Mouse (Mus musculus): ENCODE measurements around the gene Akip1. TPM values are rescaled to one million over a fixed set of nuclear protein-coding genes. Genes with fewer than 3 reads are reported as not detected.

Akip1 gene
- total RNA-seq, 2 experiments from 2014 or later: 10.3 to 17.8 TPM

DNA sequence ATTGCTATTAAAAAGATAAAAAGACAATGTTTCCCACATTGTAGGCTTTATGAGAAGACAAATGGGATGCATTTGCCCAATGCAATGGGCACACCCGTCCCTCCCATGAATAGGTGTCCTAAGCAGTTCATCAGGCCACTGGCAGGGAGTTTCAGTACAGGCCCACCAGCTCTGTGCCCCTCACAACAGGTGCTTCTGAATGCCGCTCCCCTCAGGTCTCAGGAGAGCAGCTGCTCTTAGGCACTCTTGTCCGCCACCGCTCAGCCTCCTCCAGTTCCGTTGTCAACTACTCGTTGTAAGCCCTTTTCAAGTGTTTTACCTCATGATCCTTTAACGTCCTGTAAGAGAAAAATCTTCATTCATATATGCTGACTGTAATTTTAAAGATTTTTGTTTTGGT, 8.7 kb downstream of the Akip1 start:
- H3K27ac ChIP-seq: no peak overlapping the region
- no peak for DNase-seq
- intact Hi-C loops (cut with DNase I): no loop called here
- H3K4me3 ChIP-seq: no peak overlapping the region
- no peak for TF ChIP-seq CTCF (IDR thresholded peaks at IDR 0.05)

DNA sequence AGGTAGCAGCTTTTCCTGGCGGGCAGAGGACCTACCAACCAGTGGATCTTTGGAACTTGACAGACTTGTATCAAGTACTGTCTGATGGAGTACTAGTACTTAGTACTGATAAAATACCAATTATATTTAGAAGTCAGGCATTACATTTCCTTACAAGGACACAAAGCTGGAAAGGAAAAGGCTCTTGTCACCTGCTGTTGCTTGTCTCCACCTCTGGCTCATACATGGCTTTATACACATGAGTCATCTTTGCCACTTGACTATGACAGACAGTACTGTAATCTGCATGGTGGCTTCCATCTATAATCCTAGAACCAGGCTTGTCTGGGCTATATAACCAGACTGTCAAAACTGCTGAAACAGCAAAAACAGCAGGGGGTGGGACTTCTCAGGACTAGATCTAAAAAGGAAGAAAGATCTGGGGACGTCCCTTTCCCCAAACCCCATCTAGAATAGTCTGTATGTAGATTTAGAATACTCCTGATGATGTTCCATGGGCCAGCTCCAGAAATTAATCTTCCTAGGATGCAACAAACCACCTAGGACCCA, 10.0 kb downstream of the Akip1 start:
- intact Hi-C loops (cut with DNase I): no loop called here
- H3K4me3 ChIP-seq: no peak overlapping the region

DNA sequence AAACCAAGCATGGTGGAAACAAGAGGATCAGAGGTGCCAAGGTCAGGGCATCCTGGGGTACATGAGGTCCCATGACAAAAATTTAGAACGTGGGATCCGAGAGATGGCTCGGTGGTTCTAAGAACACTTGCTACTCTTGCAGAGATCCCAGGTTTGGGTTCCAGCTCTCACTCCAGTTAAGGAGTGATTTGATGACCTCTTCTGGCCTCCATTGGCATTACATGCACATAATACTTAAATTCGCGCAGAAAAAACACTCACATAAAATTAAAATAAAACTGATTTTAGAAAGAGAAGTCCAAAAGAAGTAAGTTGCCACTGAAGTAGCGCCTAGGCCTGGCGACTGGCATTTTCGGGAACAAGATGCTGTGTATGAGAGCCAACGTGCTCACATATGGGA, 15.8 kb downstream of the Akip1 start:
- Histone ChIP-seq H3K4me3 (no peak overlapping the region), H3K27ac (no peak overlapping the region)
- no peak for DNase-seq
- intact Hi-C loops (cut with DNase I): loop anchor here (1.0 kb wide), 1 partner anchor 191 kb away; no protein-coding TSS in a partner anchor
- peak; percentile 68 for TF ChIP-seq CTCF (IDR thresholded peaks at IDR 0.05)

More for the DNA sequence above, 10.0 kb downstream of the Akip1 start:
- DNase-seq: no peak
- TF ChIP-seq CTCF (IDR thresholded peaks at IDR 0.05): no peak
- no peak overlapping the region for H3K27ac ChIP-seq

DNA sequence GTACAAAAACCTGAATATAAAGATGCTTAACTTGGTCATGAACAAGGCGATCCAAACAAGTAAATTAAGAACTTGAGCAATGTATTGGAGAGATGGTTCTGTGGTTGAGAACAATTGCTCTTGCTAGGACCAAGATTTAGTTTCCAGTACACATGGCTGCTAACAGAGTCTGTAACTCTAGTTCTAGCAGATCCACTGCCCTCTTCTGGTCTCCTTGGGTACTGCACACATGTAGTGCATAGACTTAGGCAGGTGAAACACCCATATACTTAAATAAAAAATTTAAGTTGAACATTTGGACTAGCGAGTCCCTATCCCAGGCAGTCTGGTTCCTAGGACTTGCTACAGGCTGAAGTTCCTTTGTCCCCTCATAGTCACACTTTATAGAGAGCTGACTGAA, 19.1 kb downstream of the Akip1 start:
- Histone ChIP-seq H3K4me3 (no peak overlapping the region), H3K27ac (no peak overlapping the region)
- intact Hi-C loops (cut with DNase I): no loop called here
- TF ChIP-seq CTCF (IDR thresholded peaks at IDR 0.05): no peak
- no peak for DNase-seq

DNA sequence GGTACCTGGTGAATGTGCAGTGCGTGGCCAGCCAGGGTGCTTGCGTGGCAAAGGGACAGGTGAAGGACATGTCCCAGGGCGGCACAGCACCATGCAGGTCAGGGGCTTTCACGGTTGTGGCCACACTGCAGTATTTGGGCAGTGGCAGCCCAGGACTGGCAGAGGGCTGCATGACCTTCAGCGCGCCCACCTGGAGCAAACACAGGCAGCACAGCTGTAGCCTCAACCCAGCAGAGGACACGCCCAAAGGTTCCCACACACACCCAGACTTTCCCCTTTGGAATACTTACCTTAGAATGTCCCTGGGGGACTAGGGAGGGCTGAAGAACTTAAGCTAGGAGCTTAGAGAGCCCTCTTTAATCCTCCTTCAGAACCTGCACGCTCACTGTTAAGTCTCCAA, 19.6 kb downstream of the Akip1 start:
- TF ChIP-seq CTCF (IDR thresholded peaks at IDR 0.05): no peak
- Histone ChIP-seq H3K27ac (no peak overlapping the region), H3K4me3 (no peak overlapping the region)
- intact Hi-C loops (cut with DNase I): no loop called here
- DNase-seq: no peak

DNA sequence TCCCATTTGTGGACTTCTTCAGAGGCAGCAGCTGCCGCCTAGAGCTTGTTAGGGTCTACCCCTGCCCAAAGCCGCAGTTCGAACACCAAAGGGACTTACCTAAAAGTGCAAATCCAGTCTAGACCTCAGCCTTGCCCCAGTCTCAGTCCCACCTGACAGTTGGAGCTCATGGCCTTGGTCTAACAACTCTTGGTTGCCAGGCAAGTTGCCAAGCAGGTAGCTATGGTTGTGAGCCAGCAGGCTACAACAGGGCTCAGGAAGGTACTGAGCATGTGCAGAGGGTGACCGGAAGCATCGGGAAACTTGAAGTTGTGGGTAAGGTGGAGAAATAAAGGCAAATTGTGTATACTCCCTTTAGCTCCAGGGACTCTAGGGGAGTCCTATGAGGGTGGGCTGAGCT, 20.2 kb downstream of the Akip1 start, which contains the start of gene BC051019:
Gene BC051019 (minus strand): TSS at position 154 of the 400 bp plus-strand sequence.
- TF ChIP-seq CTCF (IDR thresholded peaks at IDR 0.05): no peak
- intact Hi-C loops (cut with DNase I): no loop called here
- no peak for DNase-seq
- no peak within 1 kb of the TSS for H3K27ac ChIP-seq
- H3K4me3 ChIP-seq: no peak within 1 kb of the TSS

DNA sequence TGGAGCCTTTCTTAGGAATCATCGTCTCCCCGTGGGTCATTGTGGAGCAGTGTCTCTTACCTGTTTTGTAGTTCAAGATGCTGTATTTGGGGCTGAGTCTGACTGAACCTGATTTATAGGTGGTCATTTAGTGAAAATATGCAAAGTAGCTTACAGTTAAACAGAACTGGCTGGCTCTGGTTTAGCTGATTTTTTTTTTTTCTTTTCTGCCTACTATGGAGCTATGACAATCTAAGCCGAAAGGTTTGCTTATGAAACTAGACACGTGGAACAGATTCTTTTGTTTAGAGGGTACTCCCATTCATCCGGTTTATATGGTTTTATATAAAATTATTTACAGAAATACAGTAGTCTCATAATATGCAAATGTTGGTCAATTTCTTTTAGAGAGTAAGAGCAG, 28.1 kb downstream of the Akip1 start, which contains the start of gene Ascl3:
Gene Ascl3 (minus strand): TSS at position 101 of the 400 bp plus-strand sequence.
- TF ChIP-seq CTCF (IDR thresholded peaks at IDR 0.05): no peak
- intact Hi-C loops (cut with DNase I): no loop called here
- peak within 1 kb of the TSS; percentile 48 for H3K27ac ChIP-seq
- DNase-seq: no peak
- H3K4me3 ChIP-seq: no peak within 1 kb of the TSS

DNA sequence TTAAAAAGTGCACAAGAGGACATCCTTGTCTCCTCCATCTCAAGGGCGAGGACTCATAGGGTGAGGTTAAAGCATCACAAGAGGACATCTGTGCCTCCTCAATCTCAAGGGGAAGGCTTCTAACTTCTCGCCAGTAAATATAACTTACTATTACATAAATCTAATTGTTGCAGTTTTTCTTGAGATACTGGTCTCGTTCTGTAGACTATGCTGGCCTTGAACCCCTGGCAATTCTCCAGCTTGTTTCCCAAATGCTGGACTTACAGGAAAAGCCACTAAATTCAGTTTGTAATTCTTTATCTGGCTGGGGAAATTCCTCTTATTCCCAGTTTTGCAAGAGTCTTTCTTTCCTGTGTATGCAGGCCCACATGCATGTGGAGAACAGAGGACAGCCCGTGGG, 31.3 kb downstream of the Akip1 start:
- DNase-seq: no peak
- intact Hi-C loops (cut with DNase I): no loop called here
- TF ChIP-seq CTCF (IDR thresholded peaks at IDR 0.05): no peak
- no peak overlapping the region for H3K4me3 ChIP-seq
- H3K27ac ChIP-seq: no peak overlapping the region

DNA sequence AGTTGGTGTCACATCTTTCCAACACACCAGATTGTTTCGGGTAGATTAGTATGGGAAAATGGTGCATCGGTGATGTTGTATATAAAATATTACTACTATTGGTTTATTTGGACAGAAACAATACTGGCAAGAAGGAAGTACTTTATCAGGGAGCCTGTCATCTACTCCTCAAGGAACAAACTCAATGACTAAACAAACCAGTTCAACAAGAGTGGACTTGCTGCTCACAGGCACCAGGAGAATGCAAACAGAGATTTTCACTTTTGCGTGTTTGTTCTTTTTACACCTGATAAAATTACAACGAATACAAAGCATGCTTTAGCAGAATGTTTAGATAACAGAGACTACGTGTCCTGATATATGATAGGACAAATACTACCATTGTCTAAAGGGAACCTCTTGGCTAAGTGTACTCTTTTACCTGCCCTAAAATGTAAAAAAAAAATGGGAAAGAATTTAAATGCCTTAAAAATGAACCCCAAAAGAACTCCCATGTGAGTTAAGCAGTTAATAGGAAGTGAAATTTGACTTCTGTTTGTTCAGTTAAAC, 36.4 kb downstream of the Akip1 start:
- Histone ChIP-seq H3K4me3 (no peak overlapping the region), H3K27ac (no peak overlapping the region)
- TF ChIP-seq CTCF (IDR thresholded peaks at IDR 0.05): no peak
- DNase-seq: no peak
- intact Hi-C loops (cut with DNase I): no loop called here

DNA sequence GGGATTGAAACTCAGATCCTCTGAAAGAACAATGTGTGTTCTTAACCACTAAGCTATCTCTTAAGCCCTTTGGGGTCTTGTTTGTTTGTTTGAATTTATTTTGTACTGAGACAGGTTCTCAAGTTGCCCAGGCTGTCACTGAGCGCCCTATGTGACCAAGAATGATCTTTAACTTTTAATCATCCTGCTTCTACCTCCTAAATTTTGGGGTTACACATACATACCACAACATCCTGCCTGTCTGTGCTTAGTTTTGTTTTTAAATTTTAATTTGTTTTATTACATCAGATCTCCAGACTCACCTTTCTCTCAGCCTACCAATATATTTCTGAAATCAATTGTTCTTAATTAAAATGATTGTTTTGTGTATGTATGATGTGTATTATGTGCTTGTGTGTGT, 37.6 kb downstream of the Akip1 start:
- TF ChIP-seq CTCF (IDR thresholded peaks at IDR 0.05): no peak
- DNase-seq: no peak
- Histone ChIP-seq H3K27ac (no peak overlapping the region), H3K4me3 (no peak overlapping the region)
- intact Hi-C loops (cut with DNase I): no loop called here

DNA sequence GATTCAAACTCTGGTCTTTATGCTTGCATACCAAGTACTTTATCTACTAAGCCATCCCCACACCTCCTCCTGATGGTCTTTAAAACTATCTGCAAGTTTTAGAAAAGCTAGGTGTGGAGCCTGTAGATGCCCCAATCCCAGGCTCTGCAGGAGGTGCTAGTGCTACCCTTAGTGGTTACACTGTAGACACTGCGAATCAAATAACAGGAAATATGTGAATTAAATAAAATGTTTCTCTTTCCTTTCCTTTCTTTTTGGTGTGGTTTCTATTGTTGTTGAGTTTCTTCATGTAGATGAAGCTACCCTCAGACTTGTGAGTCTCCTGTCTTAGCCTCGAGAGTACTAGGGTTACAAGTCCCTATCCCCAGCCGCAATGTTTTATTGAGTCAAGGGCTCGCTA, 38.2 kb downstream of the Akip1 start:
- no peak for TF ChIP-seq CTCF (IDR thresholded peaks at IDR 0.05)
- intact Hi-C loops (cut with DNase I): no loop called here
- H3K27ac ChIP-seq: no peak overlapping the region
- DNase-seq: no peak
- H3K4me3 ChIP-seq: no peak overlapping the region

DNA sequence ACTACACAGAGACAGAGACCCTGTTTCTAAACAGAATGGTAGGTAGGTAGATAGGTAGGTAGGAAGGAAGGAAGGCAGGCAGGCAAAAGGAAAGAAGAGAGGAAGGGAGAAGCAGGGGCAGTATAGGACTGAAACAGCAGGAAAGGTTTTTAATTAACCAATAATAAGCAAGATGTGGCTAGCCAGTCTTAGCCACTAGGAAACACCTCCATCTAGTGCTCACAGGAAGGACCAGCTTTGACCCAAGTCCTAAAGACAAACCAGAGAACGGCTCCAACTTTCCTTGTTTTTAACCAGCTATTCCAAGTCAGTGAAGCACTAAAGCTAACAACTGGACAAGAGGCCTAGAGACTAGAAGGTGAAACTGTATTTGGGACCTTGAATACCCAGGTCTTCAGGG, 44.3 kb downstream of the Akip1 start:
- peak; percentile 30; the same call in 1 of the 2 replicates for TF ChIP-seq CTCF (IDR thresholded peaks at IDR 0.05)

DNA sequence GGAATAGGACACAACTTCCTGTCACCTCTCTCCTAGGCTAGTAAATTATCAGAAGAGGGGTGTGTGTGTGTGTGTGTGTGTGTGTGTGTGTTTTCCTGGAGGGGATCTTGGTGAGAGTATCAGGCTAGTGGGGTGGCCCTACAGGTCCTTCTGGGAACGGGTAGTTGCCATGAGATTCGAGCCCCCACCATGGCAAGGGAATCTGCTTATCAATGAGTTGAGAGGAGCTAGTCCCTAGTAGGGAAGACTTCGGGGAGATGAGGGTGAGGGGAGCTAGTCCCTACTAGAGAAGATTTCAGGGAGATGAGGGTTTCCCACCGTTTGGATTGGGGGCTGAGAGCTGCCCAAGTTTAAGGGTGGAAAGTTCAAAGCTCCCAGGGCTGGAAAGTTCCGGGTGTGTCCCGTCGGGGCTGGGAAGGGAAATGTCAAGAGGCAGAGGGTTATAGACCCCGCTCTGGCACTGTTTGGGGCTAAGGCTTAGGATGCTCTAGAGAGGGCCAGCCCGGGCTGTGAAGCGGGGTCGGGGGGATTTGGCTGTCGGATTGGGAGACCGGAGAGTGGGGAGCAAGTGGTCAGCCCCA, 48.0 kb downstream of the Akip1 start:
- Histone ChIP-seq H3K4me3 (peak overlapping the region; percentile 94), H3K27ac (peak overlapping the region; percentile 98)
- TF ChIP-seq CTCF (IDR thresholded peaks at IDR 0.05): no peak
- intact Hi-C loops (cut with DNase I): no loop called here
- DNase-seq: no peak

More for the DNA sequence above, 44.3 kb downstream of the Akip1 start:
- DNase-seq: no peak
- intact Hi-C loops (cut with DNase I): no loop called here
- no peak overlapping the region for H3K4me3 ChIP-seq
- no peak overlapping the region for H3K27ac ChIP-seq
